Mouse (Mus musculus) embryonic fibroblast, embryonic 13.5 days (primary cell): ENCODE measurements at regions not wholly inside any gene's neighbourhood (a gene's known extent, or its start where the extent isn't known, plus 50 kb on each side); places are given as distances from the start of the nearest gene placed in this dataset.
A peak's percentile ranks its signal among the peaks of the same experiment; 100 is the strongest.

Experiments used
- CTCF ChIP-seq: IDR thresholded peaks from 2 replicates; pipeline ENCODE4 v1.5.1; 2011; ENCODE audit warnings: mild to moderate bottlenecking, control low read depth, low read length, moderate library complexity, borderline replicate concordance; ENCODE audit not compliant: insufficient read depth
- POLR2A ChIP-seq: IDR thresholded peaks from 2 replicates; pipeline ENCODE4 v1.6.1; 2011; ENCODE audit warnings: low read depth, mild to moderate bottlenecking, control low read depth, low read length, moderate library complexity

DNA sequence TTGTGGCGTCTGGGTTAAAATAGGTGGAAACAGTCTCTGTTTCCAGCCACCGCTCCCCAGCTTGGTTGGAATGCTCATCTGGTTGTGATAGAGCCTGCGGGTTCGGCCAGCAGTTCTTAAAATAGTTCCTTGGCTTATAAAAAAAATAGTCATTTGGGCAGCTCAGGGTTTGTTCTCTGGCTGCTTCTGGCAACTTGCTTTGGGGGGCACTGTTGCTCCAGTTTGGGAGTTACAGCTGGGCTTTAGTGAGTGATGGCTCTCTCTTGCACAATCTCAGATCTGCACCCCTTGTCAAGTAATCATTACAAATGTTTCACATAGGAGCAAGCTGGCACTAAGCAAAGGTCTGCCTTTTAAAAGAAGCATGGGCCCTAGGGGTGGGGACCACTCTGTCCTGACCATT is 268.0 kb downstream of the Etaa1 start:
- peak; percentile 28; the same call in 1 of the 2 replicates for TF ChIP-seq CTCF
- TF ChIP-seq POLR2A = no peak
